ENCODE assay signal across 10 mouse cellular contexts in genomic region chr5:111529096-111529495, GRCm38 (mm10).
DNase-seq lines count a peak whose midpoint lies in the region; ATAC-seq and TF ChIP-seq lines count a peak whose summit lies in the region.
"Had no signal": no experiment of that assay in that cellular context is flagged by ENCODE, and none has a peak within 500 bp of the region (broad histone marks: within the 10 kb centered on the region; RNA-seq: fewer than 3 reads in every experiment).

No protein-coding gene starts in this region.

- H3K27me3 ChIP-seq in cerebellum, adult 2 months (ENCODE audit: control insufficient read depth, insufficient read depth, low read length): no peaks in the 10 kb centered on the region
- H3K27me3 ChIP-seq in lung, embryonic 15.5 days: peaks cover 4% of the 10 kb centered on the region; the same call in 1 of the 2 replicates
- no peaks in the 10 kb centered on the region; the same call in 1 of the 2 replicates for H3K27me3 ChIP-seq in hindbrain, embryonic 11.5 days (ENCODE audit: control insufficient read depth, insufficient read depth, low read length)
- H3K27me3 ChIP-seq in neural tube, embryonic 14.5 days (ENCODE audit: control insufficient read depth, insufficient read depth, low read length): no peaks in the 10 kb centered on the region

- TF ChIP-seq CTCF in cerebellum, adult 2 months (IDR thresholded peaks at IDR 0.05; ENCODE audit: borderline replicate concordance, insufficient read depth, low read depth, low read length): no peak

- H3K27ac ChIP-seq in cerebellum, adult 2 months (ENCODE audit: insufficient read depth, low read length): no peak overlapping the region
- no peak overlapping the region; the same call in 1 of the 2 replicates for H3K27ac ChIP-seq in lung, embryonic 15.5 days
- H3K27ac ChIP-seq in hindbrain, embryonic 11.5 days (ENCODE audit: low read depth, low read length): peak overlapping the region; percentile 32
- no peak overlapping the region for H3K27ac ChIP-seq in neural tube, embryonic 14.5 days (ENCODE audit: low read depth, low read length)

- H3K4me1 ChIP-seq in cerebellum, adult 2 months (ENCODE audit: control insufficient read depth, insufficient read depth, low read length): 0 out of 2 replicates have a peak, but pooled peaks cover 6% of the 10 kb centered on the region
- H3K4me1 ChIP-seq in lung, embryonic 15.5 days: peaks cover 19% of the 10 kb centered on the region
- H3K4me1 ChIP-seq in hindbrain, embryonic 11.5 days (replicated peaks; ENCODE audit: control insufficient read depth, insufficient read depth, low read length): peaks cover 18% of the 10 kb centered on the region
- H3K4me1 ChIP-seq in neural tube, embryonic 14.5 days (ENCODE audit: control insufficient read depth, insufficient read depth, low read length): peaks cover 18% of the 10 kb centered on the region; the same call in 1 of the 2 replicates

- 24% methylated on average over 9 of the region's 9 CpGs for WGBS in cerebellum, adult 2 months
- WGBS in lung, embryonic 15.5 days: 19% methylated on average over 9 of the region's 9 CpGs
- 2% methylated on average over 9 of the region's 9 CpGs for WGBS in hindbrain, embryonic 11.5 days
- WGBS in neural tube, embryonic 14.5 days: 14% methylated on average over 9 of the region's 9 CpGs

- TF ChIP-seq POLR2A in cerebellum, adult 2 months (IDR thresholded peaks at IDR 0.05; ENCODE audit: borderline replicate concordance, insufficient read depth, low read length): no peak

- DNase-seq in cerebellum, adult 2 months: peak; percentile 19 to 23
- no peak for DNase-seq in lung, postnatal 25 days (ENCODE audit: low spot score)
- DNase-seq in hindbrain, embryonic 11.5 days (ENCODE audit: low spot score): peak; percentile 51
- DNase-seq in thymus, postnatal 4 days: no peak
- no peak for DNase-seq in thymus, postnatal 0 days (ENCODE audit: low spot score)
- DNase-seq: right cerebral cortex, postnatal 14 days had no signal

- no peak overlapping the region for H3K4me3 ChIP-seq in cerebellum, adult 2 months (replicated peaks; ENCODE audit: insufficient read depth, low read depth, low read length)
- no peak overlapping the region for H3K4me3 ChIP-seq in lung, embryonic 15.5 days
- H3K4me3 ChIP-seq in hindbrain, embryonic 11.5 days (ENCODE audit: low read depth, low read length): no peak overlapping the region
- H3K4me3 ChIP-seq in neural tube, embryonic 14.5 days (ENCODE audit: low read depth, low read length): no peak overlapping the region

- H3K9me3 ChIP-seq in lung, embryonic 15.5 days: no peaks in the 10 kb centered on the region
- H3K9me3 ChIP-seq in hindbrain, embryonic 11.5 days (ENCODE audit: control insufficient read depth, low read length): no peaks in the 10 kb centered on the region
- no peaks in the 10 kb centered on the region for H3K9me3 ChIP-seq in neural tube, embryonic 14.5 days (ENCODE audit: control insufficient read depth, low read length)

- no peak overlapping the region for H3K4me2 ChIP-seq in lung, embryonic 15.5 days
- H3K4me2 ChIP-seq in hindbrain, embryonic 11.5 days (replicated peaks; ENCODE audit: low read depth, low read length): no peak overlapping the region; the same call in 1 of the 2 replicates
- H3K4me2 ChIP-seq in neural tube, embryonic 14.5 days (ENCODE audit: low read depth, low read length): no peak overlapping the region
- H3K4me2 ChIP-seq: liver, embryonic 11.5 days had no signal

- H3K9ac ChIP-seq in lung, embryonic 15.5 days: no peak overlapping the region
- 0 out of 2 replicates have a peak overlapping the region, but pooled peaks have one; percentile 45 for H3K9ac ChIP-seq in hindbrain, embryonic 11.5 days (ENCODE audit: low read depth, low read length)
- no peak overlapping the region for H3K9ac ChIP-seq in neural tube, embryonic 14.5 days (replicated peaks; ENCODE audit: low read depth, low read length)

- H3K36me3 ChIP-seq in lung, embryonic 15.5 days: no peaks in the 10 kb centered on the region
- no peaks in the 10 kb centered on the region for H3K36me3 ChIP-seq in hindbrain, embryonic 11.5 days (ENCODE audit: control insufficient read depth, insufficient read depth, low read length)
- H3K36me3 ChIP-seq in neural tube, embryonic 14.5 days (ENCODE audit: control insufficient read depth, insufficient read depth, low read length): no peaks in the 10 kb centered on the region

- ATAC-seq in cerebellum, adult (ENCODE audit: insufficient number of reproducible peaks, low FRiP score, low TSS enrichment): no peak
- ATAC-seq in lung, embryonic 15.5 days (ENCODE audit: borderline replicate concordance, extremely low read depth, low FRiP score, low TSS enrichment): peak; percentile 37; the same call in 1 of the 2 replicates
- peak; percentile 51; the same call in 1 of the 2 replicates for ATAC-seq in hindbrain, embryonic 11.5 days (ENCODE audit: low FRiP score)
- ATAC-seq in neural tube, embryonic 14.5 days (ENCODE audit: low read depth): peak; percentile 62; the same call in 1 of the 2 replicates

Comparison
In these comparisons a context has a peak if more than half of its experiments do, and no peak if none do; other contexts are left out.
1. DNase-seq: peak in cerebellum, adult 2 months (2 of 2) and hindbrain, embryonic 11.5 days (single experiment); none in lung, postnatal 25 days (single experiment), thymus, postnatal 4 days (single experiment) and thymus, postnatal 0 days (single experiment).